Mouse (Mus musculus): Measurements from ENCODE around the gene Neb. TPM values are rescaled to one million over a fixed set of nuclear protein-coding genes. Genes with fewer than 3 reads are reported as not detected.

Gene Neb
- total and polyA plus RNA-seq, 3 experiments: 0.12 to 0.70 TPM; not detected in 1

DNA sequence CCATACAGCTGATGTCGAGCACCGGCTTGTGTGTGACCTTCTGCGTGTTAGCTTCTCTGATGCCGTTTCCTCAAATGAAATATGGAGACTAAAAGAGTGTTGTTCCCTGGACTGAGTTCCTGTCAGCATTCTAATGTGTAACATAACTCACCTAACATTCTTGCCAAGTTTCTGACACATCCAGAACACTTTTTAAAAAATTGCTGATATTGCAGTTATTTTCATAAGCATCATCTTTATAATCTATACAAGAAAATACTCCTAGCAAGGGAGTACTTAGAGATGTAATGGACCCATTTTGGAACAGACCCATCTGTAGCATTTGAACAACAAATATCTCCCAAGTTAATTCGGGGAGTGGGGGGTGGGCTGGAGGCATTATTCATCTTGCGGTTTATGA lies 8.7 kb downstream of the Neb start:
- Histone ChIP-seq H3K4me1 (ENCODE audit: control insufficient read depth in 1 of 2, insufficient read depth in 2 of 2, low read length in 2 of 2) (no peaks in the 10 kb centered on the region), H3K9me3 (replicated peaks; ENCODE audit: insufficient read depth, low read length) (no peaks in the 10 kb centered on the region), H3K27ac (ENCODE audit: control insufficient read depth, low read depth, low read length) (no peak overlapping the region), H3K36me3 (ENCODE audit: control insufficient read depth in 1 of 2, insufficient read depth in 2 of 2, low read length in 2 of 2) (no peaks in the 10 kb centered on the region), H3K9ac (ENCODE audit: control insufficient read depth, low read depth, low read length, poor library complexity, severe bottlenecking) (no peak overlapping the region), H3K4me3 (ENCODE audit: control insufficient read depth in 1 of 2, insufficient read depth in 1 of 2, low read depth in 2 of 2, low read length in 2 of 2) (no peak overlapping the region), H3K79me2 (ENCODE audit: control insufficient read depth, insufficient read depth, low read length, poor library complexity) (no peaks in the 10 kb centered on the region), H3K27me3 (ENCODE audit: control insufficient read depth in 1 of 2, insufficient read depth in 2 of 2, low read length in 2 of 2) (no peaks in the 10 kb centered on the region; a peak in 1 of 4 replicates)
- no peak for TF ChIP-seq JUND (IDR thresholded peaks at IDR 0.05; ENCODE audit: low read depth, low read length)
- peak; percentile 85 for TF ChIP-seq MAFK (IDR thresholded peaks at IDR 0.05; ENCODE audit: borderline replicate concordance, low read depth, low read length)
- DNase-seq (ENCODE audit: low read depth, low spot score): no peak

DNA sequence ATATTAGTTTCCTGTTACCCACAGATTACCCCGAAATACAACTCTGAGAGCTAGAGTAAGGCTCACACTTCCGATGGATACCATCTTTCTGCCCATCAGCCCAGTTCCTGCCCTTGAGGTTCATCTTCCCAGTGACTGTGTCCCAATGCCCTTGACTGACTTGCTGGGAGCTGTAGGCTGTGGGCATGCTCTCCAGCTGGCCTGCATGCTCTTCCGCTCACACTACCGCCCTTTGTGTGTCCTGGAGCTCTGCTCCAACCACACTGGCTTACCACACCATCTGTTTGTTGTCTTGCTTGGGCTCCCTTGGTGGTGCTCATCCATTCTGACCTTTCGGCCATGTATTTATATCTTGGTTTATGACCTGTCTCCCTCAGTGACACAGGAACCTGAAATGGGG lies 10.6 kb downstream of the Neb start:
- Histone ChIP-seq H3K9me3 (replicated peaks; ENCODE audit: insufficient read depth, low read length) (no peaks in the 10 kb centered on the region), H3K27ac (ENCODE audit: control insufficient read depth, low read depth, low read length) (no peak overlapping the region), H3K4me1 (ENCODE audit: control insufficient read depth in 1 of 2, insufficient read depth in 2 of 2, low read length in 2 of 2) (no peaks in the 10 kb centered on the region), H3K36me3 (ENCODE audit: control insufficient read depth in 1 of 2, insufficient read depth in 2 of 2, low read length in 2 of 2) (no peaks in the 10 kb centered on the region), H3K9ac (ENCODE audit: control insufficient read depth, low read depth, low read length, poor library complexity, severe bottlenecking) (no peak overlapping the region), H3K27me3 (ENCODE audit: control insufficient read depth in 1 of 2, insufficient read depth in 2 of 2, low read length in 2 of 2) (no peaks in the 10 kb centered on the region; a peak in 1 of 4 replicates), H3K79me2 (ENCODE audit: control insufficient read depth, insufficient read depth, low read length, poor library complexity) (no peaks in the 10 kb centered on the region), H3K4me3 (ENCODE audit: control insufficient read depth in 1 of 2, insufficient read depth in 1 of 2, low read depth in 2 of 2, low read length in 2 of 2) (no peak overlapping the region)
- no peak for DNase-seq (ENCODE audit: low read depth, low spot score)
- TF ChIP-seq USF1 (IDR thresholded peaks at IDR 0.05; ENCODE audit: low read depth, low read length) (no peak), KAT2A (conservative IDR thresholded peaks at IDR 0.05; ENCODE audit: low read depth, low read length) (no peak), TCF12 (IDR thresholded peaks at IDR 0.05; ENCODE audit: low read depth, low read length) (no peak), GABPA (IDR thresholded peaks at IDR 0.05; ENCODE audit: low read depth, low read length) (no peak), ZMIZ1 (IDR thresholded peaks at IDR 0.05; ENCODE audit: low read depth, low read length) (no peak), CHD1 (IDR thresholded peaks at IDR 0.05; ENCODE audit: low read depth, low read length) (no peak), ZC3H11A (IDR thresholded peaks at IDR 0.05; ENCODE audit: low read depth, low read length) (no peak), ELF1 (IDR thresholded peaks at IDR 0.05; ENCODE audit: low read depth, low read length) (no peak), MXI1 (IDR thresholded peaks at IDR 0.05; ENCODE audit: low read depth, low read length) (no peak), TBP (IDR thresholded peaks at IDR 0.05; ENCODE audit: low read depth, low read length) (no peak), GATA1 (IDR thresholded peaks at IDR 0.05; ENCODE audit: low read depth, low read length) (no peak), POLR2A (IDR thresholded peaks at IDR 0.05; ENCODE audit: control insufficient read depth in 1 of 2, insufficient read depth in 1 of 2, low read depth in 1 of 2, low read length in 2 of 2, poor library complexity in 1 of 2) (no peak), HCFC1 (IDR thresholded peaks at IDR 0.05; ENCODE audit: low read depth, low read length) (no peak), ZKSCAN1 (IDR thresholded peaks at IDR 0.05; ENCODE audit: low read depth, low read length) (no peak), TAL1 (IDR thresholded peaks at IDR 0.05; ENCODE audit: low read length) (no peak), MAFK (IDR thresholded peaks at IDR 0.05; ENCODE audit: borderline replicate concordance, low read depth, low read length) (no peak), MEF2A (IDR thresholded peaks at IDR 0.05; ENCODE audit: extremely low read depth, insufficient replicate concordance, low read depth, low read length, poor library complexity, severe bottlenecking) (no peak), MAX (IDR thresholded peaks at IDR 0.05; ENCODE audit: low read length) (no peak), BHLHE40 (IDR thresholded peaks at IDR 0.05; ENCODE audit: borderline replicate concordance, low read depth, low read length) (no peak), SIN3A (IDR thresholded peaks at IDR 0.05; ENCODE audit: low read length) (no peak)

Data from MEL (cell line).